Mouse (Mus musculus) thymus, postnatal 10 days (tissue): ENCODE results near the gene Eef1a2.
"Not testable (repeated sequence)": the region's sequence is repeated elsewhere in the genome, so short reads cannot be mapped to it uniquely, and the experiment has no call there.

Experiments
- DNase-seq, 2 experiments: peaks; one replicate each; pipeline ENCODE4 v3.0.0; 2021; ENCODE audit warnings: low spot score in 2 of 2

Eef1a2 gene

GRCm38 (mm10) chr2:181156248-181157121, at the start of gene Eef1a2:
Gene Eef1a2 (minus strand): TSS chr2:181157014.
- no peak for DNase-seq

DNA sequence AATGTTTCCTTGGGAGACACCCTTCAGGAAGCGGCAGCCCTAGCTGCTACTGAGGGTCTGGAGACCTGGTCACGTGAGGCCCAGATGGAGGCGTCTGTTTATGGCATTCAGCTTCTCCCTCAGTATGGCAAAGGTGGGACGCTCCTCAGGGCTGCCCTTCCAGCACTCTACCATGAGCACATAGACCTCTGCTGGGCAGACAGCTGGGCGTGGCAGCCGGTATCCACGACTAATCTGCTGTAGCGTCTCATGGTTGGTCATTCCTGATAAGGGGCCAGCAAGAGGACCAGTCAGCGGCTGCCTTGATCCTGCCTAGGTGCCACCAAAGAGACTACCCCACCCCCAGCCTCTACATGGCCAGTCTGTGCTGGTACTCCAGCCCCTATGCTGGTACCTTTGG, 49.3 kb upstream of the Eef1a2 start:
- no peak for DNase-seq

DNA sequence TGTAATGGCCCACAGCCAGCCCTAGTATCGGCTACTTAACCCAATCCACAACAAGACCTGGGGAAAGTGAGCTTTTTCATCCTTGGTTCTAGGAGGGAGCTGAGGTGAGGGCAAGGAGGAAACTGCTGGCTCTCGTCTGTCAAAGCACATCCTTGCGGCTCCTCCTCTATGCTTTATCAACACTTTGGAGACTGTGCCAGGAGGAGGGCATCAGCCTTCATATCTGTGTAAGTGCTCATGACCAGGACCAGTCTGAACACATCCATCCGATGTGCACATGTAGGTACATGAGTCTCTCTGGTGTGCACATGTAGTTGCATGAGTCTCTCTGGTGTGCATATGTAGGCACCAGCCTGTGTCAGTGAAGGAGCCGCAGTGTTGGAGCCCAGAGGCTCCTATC, 48.9 kb upstream of the Eef1a2 start:
- no peak for DNase-seq

- no peak for DNase-seq
Measured at GRCm38 (mm10) chr2:181202886-181203285, 46.1 kb upstream of the Eef1a2 start.

DNA sequence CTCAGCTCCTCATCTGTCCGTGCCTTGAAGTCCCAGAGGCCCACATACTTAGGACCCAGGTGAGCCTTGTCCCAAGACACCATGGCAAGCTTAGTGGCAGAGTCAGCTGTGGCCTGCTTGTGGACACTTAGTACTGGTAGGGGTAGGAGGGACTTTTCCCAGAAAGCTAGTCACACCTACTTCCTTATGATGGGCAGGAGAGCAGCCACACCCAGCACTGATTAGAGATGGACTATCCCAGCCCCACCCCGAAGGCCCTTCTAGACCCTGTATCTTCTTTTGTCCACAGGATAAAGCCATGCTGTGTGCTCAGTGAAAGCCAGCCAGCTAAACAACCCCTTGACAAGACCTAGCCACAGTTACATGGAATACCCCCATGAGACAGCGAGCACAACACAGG, 45.6 kb upstream of the Eef1a2 start, which contains the start of gene Ptk6:
Gene Ptk6 (minus strand): TSS at position 368 of the 400 bp plus-strand sequence.
- DNase-seq, result no peak

DNA sequence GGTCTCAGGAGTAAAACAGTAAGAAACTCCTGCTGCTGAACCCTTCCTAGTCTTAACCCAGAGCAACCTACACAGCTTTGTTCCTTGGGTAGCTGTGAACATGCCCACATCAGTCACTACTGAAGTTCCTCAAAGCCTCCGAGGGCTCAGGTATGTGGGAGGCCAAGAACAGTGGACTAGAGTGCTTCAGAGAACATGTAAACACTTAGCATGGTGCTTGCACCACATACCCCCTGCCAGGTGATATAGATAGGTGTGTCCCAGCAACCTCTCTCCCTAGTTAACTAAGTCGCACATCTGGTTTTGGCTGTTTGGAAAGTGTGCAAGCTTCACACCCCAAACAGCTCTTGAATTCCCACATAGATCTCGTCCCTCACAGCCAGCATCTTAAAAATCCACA, 44.8 kb upstream of the Eef1a2 start:
- DNase-seq, result no peak

DNA sequence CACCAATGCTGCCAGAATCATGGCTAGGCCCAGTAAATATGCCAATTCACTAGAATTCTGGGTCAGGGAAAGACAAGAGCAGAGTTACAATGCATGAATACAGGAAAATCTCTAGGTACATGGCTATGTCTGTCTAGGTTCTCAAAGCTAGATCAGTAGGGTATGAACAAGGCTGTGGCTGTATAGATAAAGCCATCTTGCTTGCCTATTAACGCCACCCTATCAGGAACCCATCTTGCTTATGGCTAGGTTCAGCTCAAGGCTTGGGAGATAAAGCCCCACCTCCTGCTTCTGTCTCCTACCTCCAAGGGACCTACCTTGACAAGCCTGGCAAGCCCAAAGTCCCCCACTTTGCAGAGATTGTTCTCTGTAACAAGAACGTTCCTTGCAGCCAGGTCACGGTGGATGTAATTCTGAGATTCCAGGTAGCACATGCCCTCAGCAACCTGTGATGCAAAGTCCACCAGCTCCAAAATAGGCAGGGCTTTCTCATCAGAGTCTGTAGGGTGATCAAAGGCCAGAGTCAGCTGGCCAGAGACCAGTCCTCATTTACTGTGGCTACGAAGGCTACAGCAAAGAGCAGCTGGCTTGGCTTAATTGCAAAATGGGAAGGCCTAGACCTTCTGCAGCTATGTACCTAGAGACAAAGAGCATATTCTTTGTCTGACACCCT, 40.0 kb upstream of the Eef1a2 start:
- DNase-seq, result no peak

- DNase-seq, result no peak
Measured at GRCm38 (mm10) chr2:181193044-181193443, 36.2 kb upstream of the Eef1a2 start.

GRCm38 (mm10) chr2:181191936-181192335, 35.1 kb upstream of the Eef1a2 start:
- no peak for DNase-seq

- not testable (repeated sequence) for DNase-seq
Measured at GRCm38 (mm10) chr2:181191385-181191784, 34.6 kb upstream of the Eef1a2 start.

DNA sequence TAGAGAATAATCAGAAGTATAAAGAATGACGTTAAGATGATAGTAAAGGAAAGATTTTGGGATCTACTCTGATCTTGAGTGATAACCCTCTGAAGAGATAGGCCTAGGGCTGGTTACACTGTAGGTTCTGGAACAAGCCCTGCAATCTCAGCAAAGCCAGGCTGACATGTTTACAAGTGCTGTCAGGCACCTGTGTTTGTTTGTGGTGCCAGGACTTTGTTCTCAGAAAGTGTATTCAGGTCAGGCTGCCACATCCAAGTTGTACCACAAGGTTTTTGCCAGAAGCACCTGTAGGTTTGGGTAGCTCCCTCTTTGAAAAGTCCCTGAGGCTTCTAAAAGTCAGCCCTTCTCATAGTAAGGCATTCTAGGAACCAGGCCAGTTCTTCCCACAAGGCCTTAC, 32.5 kb upstream of the Eef1a2 start:
- no peak for DNase-seq

GRCm38 (mm10) chr2:181188681-181189080, 31.9 kb upstream of the Eef1a2 start:
- no peak for DNase-seq

- DNase-seq, result peak; percentile 90 to 93
Measured at GRCm38 (mm10) chr2:181187121-181188000, 30.5 kb upstream of the Eef1a2 start, which contains the start of gene Ppdpf. Gene Ppdpf (plus strand): TSS chr2:181187247.

- DNase-seq, result peak; percentile 81 to 85
Measured at GRCm38 (mm10) chr2:181186635-181187034, 29.8 kb upstream of the Eef1a2 start.

DNA sequence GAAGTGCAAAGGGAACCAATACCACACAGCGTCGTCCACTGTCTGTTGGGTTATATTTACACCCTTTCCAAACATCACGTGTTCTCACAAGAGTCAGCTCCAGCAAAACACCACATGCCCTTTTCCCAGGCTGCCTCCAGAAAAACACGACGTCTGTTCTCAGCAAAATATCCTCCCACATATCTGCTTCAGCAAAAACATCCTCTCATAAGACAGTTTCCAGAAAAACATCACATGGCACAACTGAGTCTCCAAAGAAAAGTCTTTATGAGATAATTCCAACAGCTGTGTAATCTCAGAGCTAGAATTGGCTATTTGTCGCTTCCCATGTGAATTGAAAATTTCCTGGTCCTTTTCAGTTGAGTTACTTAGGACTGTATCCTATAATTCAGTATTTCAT, 24.1 kb upstream of the Eef1a2 start:
- DNase-seq, result no peak

DNA sequence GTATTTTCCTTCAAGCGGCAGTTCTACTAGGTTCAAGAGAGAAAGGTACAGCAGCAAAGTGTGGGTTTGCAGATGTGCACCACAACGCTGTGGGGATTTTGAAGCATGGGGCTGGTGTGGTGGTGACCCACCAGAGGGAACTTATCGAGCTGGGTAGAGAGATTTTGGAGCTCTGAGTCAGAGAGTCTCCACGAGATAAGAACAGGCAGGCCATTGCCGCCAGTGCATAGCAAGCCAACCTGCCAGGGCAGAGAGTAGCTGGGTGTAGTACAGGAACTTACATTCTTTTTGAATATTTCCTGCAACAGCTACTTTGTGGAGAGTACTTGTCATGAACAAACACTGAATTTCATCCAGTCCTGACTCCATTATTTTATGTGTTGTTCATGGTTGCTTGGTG, 21.7 kb upstream of the Eef1a2 start:
- DNase-seq, result no peak

DNA sequence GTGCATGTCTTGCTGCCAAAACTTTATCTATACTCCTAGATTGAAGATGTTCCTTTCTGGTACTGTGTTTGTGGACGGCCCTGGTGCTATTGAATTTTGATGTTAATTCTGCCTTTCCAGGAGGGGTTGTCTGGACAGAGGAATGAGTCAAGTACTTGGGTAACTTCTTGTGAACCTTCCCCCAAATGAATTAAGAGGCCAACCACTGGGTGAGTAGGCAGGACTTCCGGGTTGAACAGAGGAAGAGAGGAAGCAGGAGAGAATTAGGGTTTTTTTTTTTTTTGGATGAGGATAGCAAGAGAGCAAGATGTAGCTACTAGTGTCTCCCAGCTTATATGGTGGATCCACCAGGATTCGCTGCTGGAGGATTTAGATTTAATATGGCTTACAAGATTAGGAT, 21.2 kb upstream of the Eef1a2 start:
- no peak for DNase-seq

- no peak for DNase-seq
Measured at GRCm38 (mm10) chr2:181174646-181175045, 17.8 kb upstream of the Eef1a2 start.

GRCm38 (mm10) chr2:181166469-181166868, 9.7 kb upstream of the Eef1a2 start:
- no peak for DNase-seq

GRCm38 (mm10) chr2:181160821-181161220, 4.0 kb upstream of the Eef1a2 start:
- no peak for DNase-seq

DNA sequence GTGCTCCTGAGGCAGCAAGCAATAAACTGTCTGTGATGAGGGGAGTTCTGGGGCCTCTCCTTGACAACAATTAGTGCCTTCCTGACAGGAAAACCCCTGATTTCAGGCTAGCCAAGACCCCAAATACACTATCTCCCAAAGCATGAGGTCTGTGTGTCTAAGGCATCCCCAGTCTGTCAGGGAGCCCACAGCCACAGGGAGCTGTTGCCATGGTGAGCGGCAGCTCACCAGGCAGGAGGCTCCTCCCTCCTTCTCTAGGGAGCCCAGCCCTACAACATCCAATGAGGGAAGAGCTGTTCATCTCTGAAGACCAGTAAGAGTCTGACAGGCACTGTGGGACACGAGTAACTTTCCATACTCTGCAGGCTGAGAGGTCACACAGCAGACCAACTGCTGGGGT, 3.0 kb upstream of the Eef1a2 start:
- DNase-seq, result no peak

DNA sequence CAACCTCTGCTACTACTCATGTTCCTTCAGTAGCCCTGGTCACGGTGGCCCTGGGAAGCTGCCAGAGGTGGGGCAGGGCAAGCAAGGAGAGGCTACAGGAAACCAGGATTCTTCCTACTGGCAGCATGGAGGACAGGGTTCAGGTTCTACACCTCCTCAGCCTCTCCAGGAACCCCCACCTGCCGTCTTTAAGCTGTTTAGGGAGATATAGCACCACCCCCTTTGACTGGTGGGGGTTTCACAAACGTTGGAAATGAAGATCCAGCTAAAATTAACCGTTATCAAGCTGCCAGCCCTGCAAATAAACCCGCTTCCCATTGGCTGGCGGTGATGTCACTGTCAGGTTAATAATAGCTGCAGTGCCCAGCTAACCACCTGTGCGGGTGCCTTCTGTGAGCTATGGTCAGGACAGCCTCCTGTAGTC, 2.3 kb upstream of the Eef1a2 start:
- no peak for DNase-seq
